Comparison of ENCODE assay signal across 8 mouse cellular contexts in genomic region chr12:30372933-30373501, GRCm38 (mm10). TPM values are rescaled to one million over a fixed set of nuclear protein-coding genes. Genes with fewer than 3 reads are reported as not detected.
DNase-seq lines count a peak whose midpoint lies in the region; ATAC-seq lines count a peak whose summit lies in the region.

Gene Sntg2, minus strand, starts transcription at chr12:30373375.

- peak; percentile 88 for ATAC-seq in heart, embryonic 11.5 days (replicated peaks; ENCODE audit: insufficient number of reproducible peaks, low FRiP score, low TSS enrichment)
- ATAC-seq in limb, embryonic 11.5 days (ENCODE audit: insufficient number of reproducible peaks, low FRiP score, low TSS enrichment, low read depth) = peak; percentile 95
- ATAC-seq in midbrain, embryonic 13.5 days = peak; percentile 99
- no peak for ATAC-seq in erythroblast, adult 5-6 weeks (replicated peaks; ENCODE audit: low FRiP score, poor library complexity, severe bottlenecking)

- peak; percentile 3 for DNase-seq in c-Kit-positive CD71-positive TER-119-positive erythroid progenitor cells, embryonic 14.5 days (ENCODE audit: low spot score)
- DNase-seq in fibroblast of lung, adult 2 months (ENCODE audit: low read depth) = peak; percentile 28
- DNase-seq in kidney, adult 9 months = peak; percentile 87
- peak; percentile 84 for DNase-seq in limb, embryonic 11.5 days (ENCODE audit: low spot score)
- DNase-seq in spleen, postnatal 4 days (ENCODE audit: low spot score in 2 of 2) = peak; percentile 56 to 75

- H3K27ac ChIP-seq in heart, embryonic 11.5 days (ENCODE audit: low read depth, low read length) = no peak within 1 kb of the TSS
- no peak within 1 kb of the TSS for H3K27ac ChIP-seq in limb, embryonic 11.5 days (replicated peaks; ENCODE audit: low read depth, low read length)
- no peak within 1 kb of the TSS for H3K27ac ChIP-seq in midbrain, embryonic 13.5 days

- H3K4me3 ChIP-seq in heart, embryonic 11.5 days (ENCODE audit: low read depth, low read length) = peak within 1 kb of the TSS; percentile 54
- peak within 1 kb of the TSS; percentile 36 for H3K4me3 ChIP-seq in limb, embryonic 11.5 days (ENCODE audit: low read depth, low read length)
- peak within 1 kb of the TSS; percentile 60 for H3K4me3 ChIP-seq in midbrain, embryonic 13.5 days (replicated peaks)

- H3K9me3 ChIP-seq in heart, embryonic 11.5 days (replicated peaks; ENCODE audit: control insufficient read depth, low read length) = no peaks in the 10 kb centered on the region
- H3K9me3 ChIP-seq in limb, embryonic 11.5 days (ENCODE audit: control insufficient read depth, low read length) = no peaks in the 10 kb centered on the region
- H3K9me3 ChIP-seq in midbrain, embryonic 13.5 days = no peaks in the 10 kb centered on the region

- H3K4me2 ChIP-seq in heart, embryonic 11.5 days = peak within 1 kb of the TSS; percentile 94
- H3K4me2 ChIP-seq in limb, embryonic 11.5 days (ENCODE audit: low read depth, severe bottlenecking) = peak within 1 kb of the TSS; percentile 89
- peak within 1 kb of the TSS; percentile 97 for H3K4me2 ChIP-seq in midbrain, embryonic 13.5 days (replicated peaks)

- H3K4me1 ChIP-seq in heart, embryonic 11.5 days (ENCODE audit: control insufficient read depth, insufficient read depth, low read length) = no peaks in the 10 kb centered on the region; the same call in 1 of the 2 replicates
- peaks cover 6% of the 10 kb centered on the region for H3K4me1 ChIP-seq in limb, embryonic 11.5 days (ENCODE audit: control insufficient read depth, insufficient read depth, low read length)
- peaks cover 13% of the 10 kb centered on the region for H3K4me1 ChIP-seq in midbrain, embryonic 13.5 days (replicated peaks)

- no peaks in the 10 kb centered on the region for H3K36me3 ChIP-seq in heart, embryonic 11.5 days (ENCODE audit: control insufficient read depth, insufficient read depth, low read length)
- H3K36me3 ChIP-seq in limb, embryonic 11.5 days (ENCODE audit: control insufficient read depth, insufficient read depth, low read length) = no peaks in the 10 kb centered on the region
- no peaks in the 10 kb centered on the region for H3K36me3 ChIP-seq in midbrain, embryonic 13.5 days

- no peaks in the 10 kb centered on the region for H3K27me3 ChIP-seq in heart, embryonic 11.5 days (ENCODE audit: control insufficient read depth, insufficient read depth, low read length)
- H3K27me3 ChIP-seq in limb, embryonic 11.5 days (ENCODE audit: control insufficient read depth, insufficient read depth, low read length) = peaks cover 3% of the 10 kb centered on the region; the same call in 1 of the 2 replicates
- peaks cover 11% of the 10 kb centered on the region; the same call in 1 of the 2 replicates for H3K27me3 ChIP-seq in midbrain, embryonic 13.5 days

- under 1% methylated on average over 30 of the region's 39 CpGs for WGBS in heart, embryonic 11.5 days (ENCODE audit: insufficient replicate concordance)
- under 1% methylated on average over 39 of the region's 39 CpGs for WGBS in limb, embryonic 11.5 days
- WGBS in midbrain, embryonic 13.5 days = under 1% methylated on average over 38 of the region's 39 CpGs

- peak within 1 kb of the TSS; percentile 68 for H3K9ac ChIP-seq in heart, embryonic 11.5 days (ENCODE audit: low read depth, low read length)
- H3K9ac ChIP-seq in limb, embryonic 11.5 days (ENCODE audit: low read length) = peak within 1 kb of the TSS; percentile 43
- peak within 1 kb of the TSS; percentile 73 for H3K9ac ChIP-seq in midbrain, embryonic 13.5 days (replicated peaks)

RNA-seq across cellular contexts. Expression of gene Sntg2, which starts in this region (rescaled TPM):
- 2.6 and 3.8 TPM in 2 replicates for polyA plus RNA-seq in heart, embryonic 11.5 days (2014; fragmentation: Nextera tagmentation; extraction: Ambion mirVana)
- polyA plus RNA-seq in limb, embryonic 11.5 days (2014; fragmentation: Nextera tagmentation; extraction: Ambion mirVana) = 2.0 and 2.2 TPM in 2 replicates
- polyA plus RNA-seq in midbrain, embryonic 13.5 days (2015; fragmentation: Nextera tagmentation; extraction: Ambion mirVana) = 2.2 and 3.6 TPM in 2 replicates
- total RNA-seq in erythroblast, adult 5-6 weeks (2015; ENCODE audit: low replicate concordance) = not detected in 2 replicates
- not detected in 2 replicates for total RNA-seq in erythroblast, adult 5-6 weeks (2017; ENCODE audit: low replicate concordance)

Comparison
In these comparisons a context has a peak if more than half of its experiments do, and no peak if none do; other contexts are left out.
1. DNase-seq: peak in every context shown above with its lines; median percentile 87 in kidney, adult 9 months; 84 in limb, embryonic 11.5 days; 66 in spleen, postnatal 4 days; 28 in fibroblast of lung, adult 2 months; 3 in c-Kit-positive CD71-positive TER-119-positive erythroid progenitor cells, embryonic 14.5 days.